In genomic region chrX:169906054-169906508, GRCm38 (mm10) we compare ENCODE assay signal across 8 mouse cellular contexts.
DNase-seq lines count a peak whose midpoint lies in the region; ATAC-seq and TF ChIP-seq lines count a peak whose summit lies in the region.
"Had no signal": no experiment of that assay in that cellular context is flagged by ENCODE, and none has a peak within 500 bp of the region (broad histone marks: within the 10 kb centered on the region; RNA-seq: fewer than 3 reads in every experiment).

No protein-coding gene starts in this region.

- WGBS in neural tube, embryonic 15.5 days = 21% methylated on average over 5 of the region's 5 CpGs
- 5% methylated on average over 5 of the region's 5 CpGs for WGBS in forebrain, embryonic 15.5 days
- WGBS in small intestine, adult 2 months = 15% methylated on average over 5 of the region's 5 CpGs

- TF ChIP-seq CTCF in small intestine, adult 2 months (IDR thresholded peaks at IDR 0.05; ENCODE audit: extremely low read depth, insufficient read length, insufficient replicate concordance, low read depth, low read length) = no peak
- no peak for TF ChIP-seq CTCF in layer of hippocampus, adult 2 months (conservative IDR thresholded peaks at IDR 0.05)

- peak; percentile 33 for DNase-seq in neural tube, embryonic 10.5 days (ENCODE audit: extremely low spot score, low spot score)
- DNase-seq in kidney, postnatal 10 days = peak; percentile 69
- DNase-seq in layer of hippocampus, adult 2 months (ENCODE audit: low spot score in 2 of 2) = no peak
- no peak for DNase-seq in urinary bladder, postnatal 25 days (ENCODE audit: low spot score)

- no peak overlapping the region for H3K9ac ChIP-seq in neural tube, embryonic 15.5 days (replicated peaks)
- H3K9ac ChIP-seq in forebrain, embryonic 15.5 days (replicated peaks) = no peak overlapping the region
- H3K9ac ChIP-seq: lung, embryonic 15.5 days had no signal

- no peak overlapping the region for H3K4me2 ChIP-seq in neural tube, embryonic 15.5 days
- H3K4me2 ChIP-seq in forebrain, embryonic 15.5 days (replicated peaks) = no peak overlapping the region
- H3K4me2 ChIP-seq: lung, embryonic 15.5 days had no signal

- TF ChIP-seq POLR2A in small intestine, adult 2 months (IDR thresholded peaks at IDR 0.05; ENCODE audit: low read depth, low read length) = no peak

- peaks cover 18% of the 10 kb centered on the region; the same call in 1 of the 2 replicates for H3K27me3 ChIP-seq in neural tube, embryonic 15.5 days (replicated peaks)
- 0 out of 2 replicates have a peak, but pooled peaks cover 3% of the 10 kb centered on the region for H3K27me3 ChIP-seq in forebrain, embryonic 15.5 days
- H3K27me3 ChIP-seq in small intestine, adult 2 months (ENCODE audit: control insufficient read depth, insufficient read depth, low read length) = no peaks in the 10 kb centered on the region

- H3K36me3 ChIP-seq in neural tube, embryonic 15.5 days = no peaks in the 10 kb centered on the region
- no peaks in the 10 kb centered on the region for H3K36me3 ChIP-seq in forebrain, embryonic 15.5 days
- no peaks in the 10 kb centered on the region for H3K36me3 ChIP-seq in small intestine, adult 2 months (ENCODE audit: control insufficient read depth, insufficient read depth, low read length)
- H3K36me3 ChIP-seq: lung, embryonic 15.5 days had no signal

- H3K27ac ChIP-seq in neural tube, embryonic 15.5 days (replicated peaks) = no peak overlapping the region
- H3K27ac ChIP-seq in forebrain, embryonic 15.5 days (replicated peaks) = no peak overlapping the region
- peak overlapping the region; percentile 71; the same call in 1 of the 2 replicates for H3K27ac ChIP-seq in small intestine, adult 2 months (ENCODE audit: insufficient read depth, low read depth, low read length)
- H3K27ac ChIP-seq in layer of hippocampus, adult 2 months = no peak overlapping the region; the same call in 1 of the 2 replicates
- H3K27ac ChIP-seq: lung, embryonic 15.5 days had no signal

- 0 out of 2 replicates have a peak, but pooled peaks cover 2% of the 10 kb centered on the region for H3K4me1 ChIP-seq in neural tube, embryonic 15.5 days
- peaks cover 7% of the 10 kb centered on the region for H3K4me1 ChIP-seq in forebrain, embryonic 15.5 days
- peaks cover 5% of the 10 kb centered on the region; the same call in 1 of the 2 replicates for H3K4me1 ChIP-seq in small intestine, adult 2 months (ENCODE audit: control insufficient read depth, insufficient read depth, insufficient read length, low read length)

- H3K4me3 ChIP-seq in neural tube, embryonic 15.5 days (replicated peaks) = no peak overlapping the region
- H3K4me3 ChIP-seq in forebrain, embryonic 15.5 days = no peak overlapping the region
- no peak overlapping the region for H3K4me3 ChIP-seq in small intestine, adult 2 months (ENCODE audit: low read depth, low read length)
- H3K4me3 ChIP-seq in layer of hippocampus, adult 2 months = no peak overlapping the region
- H3K4me3 ChIP-seq: lung, embryonic 15.5 days had no signal

- H3K9me3 ChIP-seq in neural tube, embryonic 15.5 days (replicated peaks) = no peaks in the 10 kb centered on the region
- no peaks in the 10 kb centered on the region for H3K9me3 ChIP-seq in forebrain, embryonic 15.5 days
- H3K9me3 ChIP-seq: lung, embryonic 15.5 days had no signal

- no peak for ATAC-seq in neural tube, embryonic 15.5 days (ENCODE audit: low FRiP score)
- peak; percentile 66; the same call in 1 of the 2 replicates for ATAC-seq in forebrain, embryonic 15.5 days (replicated peaks)

Comparison
In these comparisons a context has a peak if more than half of its experiments do, and no peak if none do; other contexts are left out.
1. DNase-seq: peak in neural tube, embryonic 10.5 days (single experiment) and kidney, postnatal 10 days (single experiment); none in layer of hippocampus, adult 2 months (0 of 2) and urinary bladder, postnatal 25 days (single experiment).